Mouse (Mus musculus) cortical plate, adult 2 months (tissue): Measurements from ENCODE around the gene Cmip. TPM values are rescaled to one million over a fixed set of nuclear protein-coding genes. Genes with fewer than 3 reads are reported as not detected.

Experiments used
- H3K27ac ChIP-seq: fragments of 200-500 bp; 2 replicates; pipeline ENCODE4 v1.5.1; 2012; ENCODE audit warnings: low read length, control low read depth, inconsistent platforms; ENCODE audit not compliant: insufficient read depth
- H3K4me1 ChIP-seq: fragments of 200-500 bp; 2 replicates; pipeline ENCODE4 v1.6.1; 2011; ENCODE audit warnings: low read length; ENCODE audit not compliant: control insufficient read depth, insufficient read depth
- H3K4me3 ChIP-seq: fragments of 200-500 bp; 2 replicates; pipeline ENCODE4 v1.5.1; 2011; ENCODE audit warnings: mild to moderate bottlenecking, low read length, control low read depth; ENCODE audit not compliant: insufficient read depth
- CTCF ChIP-seq: fragments of 200-500 bp; IDR thresholded peaks from 2 replicates; pipeline ENCODE4 v1.5.1; 2011; ENCODE audit warnings: mild to moderate bottlenecking, control low read depth, low read length; ENCODE audit not compliant: insufficient read depth; ENCODE audit errors: extremely low read depth
- POLR2A ChIP-seq: fragments of 200-500 bp; IDR thresholded peaks from 2 replicates; pipeline ENCODE4 v1.6.1; 2011; ENCODE audit warnings: mild to moderate bottlenecking, low read length, control low read depth; ENCODE audit not compliant: insufficient read depth; ENCODE audit errors: extremely low read depth
- polyA plus RNA-seq: library from polyadenylated mRNA; depleted of rRNA; stranded (reverse); fragments of >200 nt; gene quantifications from 2 replicates; pipeline ENCODE4 v1.2.3, GENCODE M21; 2012; rRNA removed

Cmip gene
- polyA plus RNA-seq = 128 and 134 TPM in 2 replicates

- H3K4me1 ChIP-seq = peaks cover 6% of the 10 kb centered on the region
- peak within 1 kb of the TSS; percentile 99 for H3K4me3 ChIP-seq
- H3K27ac ChIP-seq = peak within 1 kb of the TSS; percentile 97
- TF ChIP-seq CTCF (no peak), POLR2A (no peak)
Observed at GRCm38 (mm10) chr8:117257029-117257820, at the start of gene Cmip. Gene Cmip, plus strand, starts transcription at chr8:117257064.

DNA sequence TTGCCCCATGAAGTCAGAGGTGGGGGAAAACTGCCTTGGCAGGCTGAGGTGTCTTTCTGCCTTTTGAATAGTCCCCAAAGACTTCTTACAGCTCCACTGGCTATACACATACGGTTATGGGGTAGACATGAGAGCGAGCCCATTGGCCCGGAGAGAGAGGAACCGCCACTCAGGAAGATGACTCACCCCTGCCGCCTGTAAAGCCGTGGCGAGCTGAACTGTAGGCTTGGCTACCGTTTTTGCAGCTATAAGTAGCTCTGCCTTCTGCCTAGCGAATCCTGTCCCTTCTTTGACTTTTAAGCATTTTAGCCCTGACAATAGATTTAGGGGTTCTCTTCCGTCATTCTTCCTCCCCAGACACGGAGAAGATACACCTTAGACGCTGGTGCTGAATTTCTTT, 47.7 kb upstream of the Cmip start:
- peaks cover 2% of the 10 kb centered on the region; the same call in 1 of the 2 replicates for H3K4me1 ChIP-seq
- H3K4me3 ChIP-seq = no peak overlapping the region
- H3K27ac ChIP-seq = no peak overlapping the region
- TF ChIP-seq POLR2A = no peak
- no peak for TF ChIP-seq CTCF

GRCm38 (mm10) chr8:117212100-117212499, 44.8 kb upstream of the Cmip start:
- Histone ChIP-seq H3K27ac (no peak overlapping the region), H3K4me1 (peaks cover 2% of the 10 kb centered on the region; the same call in 1 of the 2 replicates), H3K4me3 (no peak overlapping the region)
- no peak for TF ChIP-seq POLR2A
- TF ChIP-seq CTCF = no peak

- H3K27ac ChIP-seq = no peak overlapping the region
- no peak overlapping the region for H3K4me3 ChIP-seq
- H3K4me1 ChIP-seq = no peaks in the 10 kb centered on the region
- no peak for TF ChIP-seq POLR2A
Observed at GRCm38 (mm10) chr8:117217724-117218123, 39.1 kb upstream of the Cmip start.

GRCm38 (mm10) chr8:117222396-117222795, 34.5 kb upstream of the Cmip start:
- H3K27ac ChIP-seq = no peak overlapping the region
- H3K4me3 ChIP-seq = no peak overlapping the region
- H3K4me1 ChIP-seq = no peaks in the 10 kb centered on the region
- no peak for TF ChIP-seq POLR2A
- TF ChIP-seq CTCF = no peak

GRCm38 (mm10) chr8:117224630-117225029, 32.2 kb upstream of the Cmip start:
- Histone ChIP-seq H3K4me3 (peak overlapping the region; percentile 9; the same call in 1 of the 2 replicates), H3K4me1 (no peaks in the 10 kb centered on the region), H3K27ac (no peak overlapping the region)
- TF ChIP-seq POLR2A (no peak), CTCF (peak; percentile 88)

- TF ChIP-seq CTCF (no peak), POLR2A (no peak)
- no peak overlapping the region for H3K4me3 ChIP-seq
Observed at GRCm38 (mm10) chr8:117226306-117226705, 30.6 kb upstream of the Cmip start.

DNA sequence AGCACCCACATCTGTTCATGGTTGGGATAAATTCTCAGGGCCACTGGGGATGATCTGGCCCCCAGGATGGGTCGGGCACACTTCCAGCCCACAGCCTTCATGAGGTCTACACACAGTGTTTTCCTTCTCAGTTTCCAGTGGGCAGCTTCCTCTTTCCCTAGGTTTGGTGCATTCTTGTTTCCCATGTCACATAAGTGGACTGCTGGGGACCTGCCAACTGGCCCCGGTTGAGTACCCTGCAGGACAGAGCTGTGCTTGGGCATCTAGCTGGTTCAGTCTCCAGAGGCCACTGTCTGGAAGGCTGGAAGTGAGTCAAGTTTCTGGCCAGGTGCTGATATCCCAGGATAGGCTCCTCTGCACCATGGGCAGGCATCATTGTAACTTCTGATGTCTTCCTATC, 29.5 kb upstream of the Cmip start:
- TF ChIP-seq POLR2A (no peak), CTCF (no peak)
- H3K27ac ChIP-seq = no peak overlapping the region
- no peak overlapping the region for H3K4me3 ChIP-seq
- H3K4me1 ChIP-seq = no peaks in the 10 kb centered on the region

More at GRCm38 (mm10) chr8:117226306-117226705, 30.6 kb upstream of the Cmip start:
- H3K27ac ChIP-seq = no peak overlapping the region
- H3K4me1 ChIP-seq = no peaks in the 10 kb centered on the region

GRCm38 (mm10) chr8:117233199-117233598, 23.7 kb upstream of the Cmip start:
- TF ChIP-seq CTCF (no peak), POLR2A (no peak)
- no peak overlapping the region for H3K27ac ChIP-seq
- H3K4me3 ChIP-seq = no peak overlapping the region
- H3K4me1 ChIP-seq = no peaks in the 10 kb centered on the region

DNA sequence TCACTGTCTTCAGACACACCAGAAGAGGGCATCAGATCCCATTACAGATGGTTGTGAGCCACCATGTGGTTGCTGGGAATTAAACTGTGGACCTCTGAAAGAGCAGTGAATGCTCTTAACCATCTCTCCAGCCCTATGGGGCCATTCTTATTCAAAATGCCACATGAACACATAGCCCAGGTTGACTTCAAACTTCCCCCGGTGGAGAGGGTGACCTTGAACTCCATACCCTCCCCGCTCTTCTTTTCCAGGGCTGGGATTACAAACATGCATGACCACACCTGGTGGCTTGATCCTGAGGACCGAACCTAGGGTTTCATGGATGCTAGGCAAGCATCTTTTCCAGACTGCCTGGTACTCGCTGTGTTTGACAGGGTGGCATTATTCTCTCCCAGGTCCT, 20.3 kb upstream of the Cmip start:
- TF ChIP-seq POLR2A (no peak), CTCF (no peak)
- H3K27ac ChIP-seq = no peak overlapping the region
- no peaks in the 10 kb centered on the region for H3K4me1 ChIP-seq
- H3K4me3 ChIP-seq = no peak overlapping the region
